Comparison of ENCODE assay signal across 13 mouse cellular contexts in genomic region chr6:53589746-53590145, GRCm38 (mm10).
DNase-seq lines count a peak whose midpoint lies in the region; ATAC-seq and TF ChIP-seq lines count a peak whose summit lies in the region.
"Had no signal": no experiment of that assay in that cellular context is flagged by ENCODE, and none has a peak within 500 bp of the region (broad histone marks: within the 10 kb centered on the region; RNA-seq: fewer than 3 reads in every experiment).

No protein-coding gene starts in this region.

- TF ChIP-seq POLR2A in kidney, adult 2 months (IDR thresholded peaks at IDR 0.05; ENCODE audit: low read depth, low read length) = no peak

- H3K27me3 ChIP-seq in kidney, adult 2 months (replicated peaks; ENCODE audit: control insufficient read depth, insufficient read depth, low read length) = no peaks in the 10 kb centered on the region
- H3K27me3 ChIP-seq: midbrain, embryonic 12.5 days had no signal

- no peak overlapping the region for H3K4me3 ChIP-seq in kidney, adult 2 months (ENCODE audit: insufficient read depth, low read depth, low read length)
- H3K4me3 ChIP-seq: erythroblast, embryonic 14.5 days; midbrain, embryonic 12.5 days had no signal

- ATAC-seq in megakaryocyte, adult 5-6 weeks (ENCODE audit: poor library complexity, severe bottlenecking) = peak; percentile 80
- ATAC-seq: intestine, postnatal 0 days had no signal

- no peak overlapping the region for H3K27ac ChIP-seq in kidney, adult 2 months (ENCODE audit: insufficient read depth, low read depth, low read length)
- H3K27ac ChIP-seq: midbrain, embryonic 12.5 days had no signal

- WGBS in kidney, adult 2 months = 69% methylated on average over 6 of the region's 6 CpGs

- H3K36me3 ChIP-seq in kidney, adult 2 months (ENCODE audit: control insufficient read depth, insufficient read depth, low read length) = no peaks in the 10 kb centered on the region
- H3K36me3 ChIP-seq: midbrain, embryonic 12.5 days had no signal

- no peaks in the 10 kb centered on the region for H3K4me1 ChIP-seq in kidney, adult 2 months (ENCODE audit: control insufficient read depth, insufficient read depth, low read length)

- peak; percentile 4 for DNase-seq in kidney, adult 2 months
- no peak for DNase-seq in kidney, postnatal 4 days
- peak; percentile 43 for DNase-seq in Muller cell, postnatal 12 days (ENCODE audit: inconsistent ontology term)
- peak; percentile 21 to 47 for DNase-seq in thymus, postnatal 10 days (ENCODE audit: low spot score in 2 of 2)
- DNase-seq in ovary, postnatal 10 days (ENCODE audit: low spot score) = no peak
- DNase-seq in urinary bladder, postnatal 25 days (ENCODE audit: low spot score) = no peak
- no peak for DNase-seq in adrenal gland, adult 2 months
- DNase-seq: adrenal gland, postnatal 25 days; cerebellum, adult 9-10 months had no signal

- TF ChIP-seq CTCF in kidney, adult 2 months (conservative IDR thresholded peaks at IDR 0.05; ENCODE audit: insufficient read depth, insufficient read length, low read depth, low read length) = no peak

Comparison
In these comparisons a context has a peak if more than half of its experiments do, and no peak if none do; other contexts are left out.
1. DNase-seq: peak in kidney, adult 2 months (single experiment), Muller cell, postnatal 12 days (single experiment) and thymus, postnatal 10 days (2 of 2); none in kidney, postnatal 4 days (0 of 2), ovary, postnatal 10 days (single experiment), urinary bladder, postnatal 25 days (single experiment) and adrenal gland, adult 2 months (single experiment).